Mouse (Mus musculus): ENCODE measurements around the gene Iqsec1.

- TF ChIP-seq CTCF (conservative IDR thresholded peaks at IDR 0.05; ENCODE audit: low read length) (no peak), POU5F1 (IDR thresholded peaks at IDR 0.05; ENCODE audit: borderline replicate concordance, low read length) (no peak), NANOG (IDR thresholded peaks at IDR 0.05; ENCODE audit: borderline replicate concordance, low read length) (no peak)
Measured at GRCm38 (mm10) chr6:90731327-90731726, 257.2 kb downstream of the Iqsec1 start.
